Mouse (Mus musculus): Measurements from ENCODE around the gene Lgals4. TPM values are rescaled to one million over a fixed set of nuclear protein-coding genes. Genes with fewer than 3 reads are reported as not detected.
"Not testable (repeated sequence)": the region's sequence is repeated elsewhere in the genome, so short reads cannot be mapped to it uniquely, and the experiment has no call there.

Gene Lgals4
- polyA plus RNA-seq, 1 experiment from 2014 or later, result 4.5 TPM

GRCm38 (mm10) chr7:28862817-28863499 is 29.3 kb downstream of the Lgals4 start:
- WGBS, result 81% methylated on average over 15 of the region's 15 CpGs
- peaks cover 19% of the 10 kb centered on the region for H3K4me1 ChIP-seq (replicated peaks)
- no peak for ATAC-seq

GRCm38 (mm10) chr7:28863540-28863939 is 29.9 kb downstream of the Lgals4 start, which contains the start of gene Lgals7:
Lgals7 (plus strand) TSS chr7:28863853.
- Histone ChIP-seq H3K4me1 (replicated peaks) (peaks cover 19% of the 10 kb centered on the region), H3K4me2 (replicated peaks) (peak within 1 kb of the TSS; percentile 20; the same call in 1 of the 2 replicates), H3K27ac (0 out of 2 replicates have a peak within 1 kb of the TSS, but pooled peaks have one; percentile 30), H3K9ac (replicated peaks) (no peak within 1 kb of the TSS), H3K36me3 (no peaks in the 10 kb centered on the region), H3K9me3 (no peaks in the 10 kb centered on the region), H3K27me3 (no peaks in the 10 kb centered on the region), H3K4me3 (replicated peaks) (no peak within 1 kb of the TSS)
- no peak for ATAC-seq
- WGBS, result 91% methylated on average over 6 of the region's 6 CpGs

More at GRCm38 (mm10) chr7:28862817-28863499, 29.3 kb downstream of the Lgals4 start:
- H3K27ac ChIP-seq, result no peak overlapping the region
- H3K9me3 ChIP-seq, result no peaks in the 10 kb centered on the region
- H3K4me3 ChIP-seq (replicated peaks), result no peak overlapping the region
- no peak overlapping the region for H3K4me2 ChIP-seq (replicated peaks)
- no peaks in the 10 kb centered on the region for H3K36me3 ChIP-seq
- H3K27me3 ChIP-seq, result no peaks in the 10 kb centered on the region
- no peak overlapping the region for H3K9ac ChIP-seq (replicated peaks)

GRCm38 (mm10) chr7:28864288-28864750 is 30.7 kb downstream of the Lgals4 start:
- H3K27ac ChIP-seq, result 0 out of 2 replicates have a peak overlapping the region, but pooled peaks have one; percentile 30
- H3K4me2 ChIP-seq (replicated peaks), result peak overlapping the region; percentile 20; the same call in 1 of the 2 replicates
- ATAC-seq, result no peak
- H3K9ac ChIP-seq (replicated peaks), result no peak overlapping the region
- H3K9me3 ChIP-seq, result no peaks in the 10 kb centered on the region
- no peaks in the 10 kb centered on the region for H3K27me3 ChIP-seq
- 52% methylated on average over 9 of the region's 9 CpGs for WGBS
- no peaks in the 10 kb centered on the region for H3K36me3 ChIP-seq
- no peak overlapping the region for H3K4me3 ChIP-seq (replicated peaks)
- H3K4me1 ChIP-seq (replicated peaks), result peaks cover 19% of the 10 kb centered on the region

GRCm38 (mm10) chr7:28865481-28866300 is 32.0 kb downstream of the Lgals4 start:
- peak overlapping the region; percentile 49 for H3K4me2 ChIP-seq (replicated peaks)
- H3K27me3 ChIP-seq, result no peaks in the 10 kb centered on the region
- H3K4me3 ChIP-seq (replicated peaks), result peak overlapping the region; percentile 20
- peaks cover 19% of the 10 kb centered on the region for H3K4me1 ChIP-seq (replicated peaks)
- no peaks in the 10 kb centered on the region for H3K9me3 ChIP-seq
- H3K27ac ChIP-seq, result no peak overlapping the region
- WGBS, result 49% methylated on average over 33 of the region's 33 CpGs
- no peaks in the 10 kb centered on the region for H3K36me3 ChIP-seq
- H3K9ac ChIP-seq (replicated peaks), result peak overlapping the region; percentile 41; the same call in 1 of the 2 replicates
- ATAC-seq, result peak; percentile 59

- H3K4me2 ChIP-seq (replicated peaks), result no peak overlapping the region
These were observed 33.3 kb downstream of the Lgals4 start for GRCm38 (mm10) chr7:28866769-28867507.

GRCm38 (mm10) chr7:28867508-28868340 is 34.1 kb downstream of the Lgals4 start:
- WGBS, result 31% methylated on average over 23 of the region's 23 CpGs
- not testable (repeated sequence) for ATAC-seq, H3K27me3 ChIP-seq

More at GRCm38 (mm10) chr7:28866769-28867507, 33.3 kb downstream of the Lgals4 start:
- no peaks in the 10 kb centered on the region for H3K36me3 ChIP-seq
- H3K4me3 ChIP-seq (replicated peaks), result no peak overlapping the region
- H3K4me1 ChIP-seq (replicated peaks), result peaks cover 19% of the 10 kb centered on the region
- H3K9ac ChIP-seq (replicated peaks), result no peak overlapping the region
- no peak for ATAC-seq
- no peaks in the 10 kb centered on the region for H3K9me3 ChIP-seq
- H3K27ac ChIP-seq, result no peak overlapping the region
- WGBS, result 93% methylated on average over 28 of the region's 28 CpGs
- H3K27me3 ChIP-seq, result no peaks in the 10 kb centered on the region

GRCm38 (mm10) chr7:28870901-28871664 is 37.4 kb downstream of the Lgals4 start:
- H3K36me3 ChIP-seq, result no peaks in the 10 kb centered on the region
- no peak overlapping the region for H3K4me2 ChIP-seq (replicated peaks)
- 90% methylated on average over 24 of the region's 24 CpGs for WGBS
- H3K9ac ChIP-seq (replicated peaks), result no peak overlapping the region
- no peaks in the 10 kb centered on the region for H3K27me3 ChIP-seq
- H3K4me3 ChIP-seq (replicated peaks), result no peak overlapping the region
- H3K4me1 ChIP-seq (replicated peaks), result peaks cover 2% of the 10 kb centered on the region; the same call in 1 of the 2 replicates
- H3K9me3 ChIP-seq, result no peaks in the 10 kb centered on the region
- no peak for ATAC-seq
- no peak overlapping the region for H3K27ac ChIP-seq

More at GRCm38 (mm10) chr7:28867508-28868340, 34.1 kb downstream of the Lgals4 start:
- not testable (repeated sequence) for H3K27ac ChIP-seq; H3K9me3 ChIP-seq; H3K4me2 ChIP-seq (replicated peaks); H3K4me3 ChIP-seq (replicated peaks); H3K36me3 ChIP-seq; H3K9ac ChIP-seq (replicated peaks)
- H3K4me1 ChIP-seq (replicated peaks), result peaks cover 19% of the 10 kb centered on the region

GRCm38 (mm10) chr7:28874565-28874964 is 40.9 kb downstream of the Lgals4 start:
- H3K4me3 ChIP-seq (replicated peaks), result no peak overlapping the region
- H3K27ac ChIP-seq, result no peak overlapping the region
- H3K9ac ChIP-seq (replicated peaks), result no peak overlapping the region
- H3K9me3 ChIP-seq, result no peaks in the 10 kb centered on the region
- no peaks in the 10 kb centered on the region for H3K4me1 ChIP-seq (replicated peaks)
- H3K4me2 ChIP-seq (replicated peaks), result no peak overlapping the region
- ATAC-seq, result no peak
- H3K27me3 ChIP-seq, result no peaks in the 10 kb centered on the region
- WGBS, result 73% methylated on average over 2 of the region's 2 CpGs
- H3K36me3 ChIP-seq, result no peaks in the 10 kb centered on the region

GRCm38 (mm10) chr7:28876099-28876498 is 42.4 kb downstream of the Lgals4 start:
- Histone ChIP-seq H3K27ac (no peak overlapping the region), H3K9me3 (no peaks in the 10 kb centered on the region), H3K4me3 (replicated peaks) (no peak overlapping the region), H3K4me1 (replicated peaks) (no peaks in the 10 kb centered on the region), H3K9ac (replicated peaks) (no peak overlapping the region), H3K27me3 (no peaks in the 10 kb centered on the region), H3K4me2 (replicated peaks) (no peak overlapping the region), H3K36me3 (no peaks in the 10 kb centered on the region)
- ATAC-seq, result no peak
- WGBS, result 81% methylated on average over 4 of the region's 4 CpGs

- H3K4me3 ChIP-seq (replicated peaks), result no peak overlapping the region
- no peak overlapping the region for H3K27ac ChIP-seq
- no peaks in the 10 kb centered on the region for H3K9me3 ChIP-seq
- H3K4me2 ChIP-seq (replicated peaks), result no peak overlapping the region
- H3K27me3 ChIP-seq, result no peaks in the 10 kb centered on the region
- no peak for ATAC-seq
- H3K4me1 ChIP-seq (replicated peaks), result no peaks in the 10 kb centered on the region
- no peaks in the 10 kb centered on the region for H3K36me3 ChIP-seq
- WGBS, result 89% methylated on average over 7 of the region's 7 CpGs
- no peak overlapping the region for H3K9ac ChIP-seq (replicated peaks)
These were observed 43.5 kb downstream of the Lgals4 start for GRCm38 (mm10) chr7:28877155-28877554.

Measured in midbrain, embryonic 13.5 days (tissue).